Mouse (Mus musculus) brain, embryonic 14.5 days (tissue): ENCODE measurements around the gene Tmem150b. TPM values are rescaled to one million over a fixed set of nuclear protein-coding genes. Genes with fewer than 3 reads are reported as not detected.

Source experiments
- DNase-seq: peaks from one replicate; pipeline ENCODE4 v3.0.0-alpha.2; 2011; ENCODE audit warnings: low read depth
- CTCF ChIP-seq: fragments of 200-500 bp; IDR thresholded peaks from 2 replicates; pipeline ENCODE4 v1.5.1; 2012; ENCODE audit warnings: inconsistent platforms, mild to moderate bottlenecking, moderate library complexity, borderline replicate concordance; ENCODE audit not compliant: insufficient read depth, insufficient read length; ENCODE audit errors: extremely low read depth
- POLR2A ChIP-seq: fragments of 200-500 bp; IDR thresholded peaks from 2 replicates; pipeline ENCODE4 v1.6.1; 2012; ENCODE audit warnings: mild to moderate bottlenecking, inconsistent platforms, borderline replicate concordance; ENCODE audit not compliant: poor library complexity, insufficient read depth, insufficient read length, severe bottlenecking; ENCODE audit errors: extremely low read depth
- polyA plus RNA-seq: library from polyadenylated mRNA; depleted of rRNA; stranded (reverse); fragments of >200 nt; gene quantifications from 2 replicates; pipeline ENCODE4 v1.2.3, GENCODE M21; 2012; rRNA removed

Tmem150b gene
- polyA plus RNA-seq: 0.03 and 0.05 TPM in 2 replicates

DNA sequence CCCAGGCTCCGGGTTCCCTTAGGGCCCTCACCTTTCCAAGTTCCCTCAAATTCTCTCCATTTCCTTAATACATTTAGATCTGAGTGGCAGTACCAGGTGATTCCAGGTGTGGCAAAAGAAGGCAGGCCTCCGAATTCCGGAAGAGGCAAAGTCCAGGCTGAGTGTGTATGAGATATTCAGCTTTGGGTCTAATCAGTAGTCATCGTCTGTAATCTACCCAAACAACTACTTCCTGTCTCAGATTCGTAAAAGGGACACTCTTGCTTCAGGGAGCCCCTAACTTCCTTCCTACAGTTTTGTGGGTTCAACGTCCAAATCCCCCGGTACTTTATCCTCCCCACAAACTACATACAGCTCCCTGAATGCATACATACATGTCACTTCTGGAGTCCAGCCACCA is at the start of gene Tmem150b:
Gene Tmem150b (minus strand): TSS at position 81 of the 400 bp plus-strand sequence.
- TF ChIP-seq POLR2A: no peak
- TF ChIP-seq CTCF: no peak
- DNase-seq: no peak

DNA sequence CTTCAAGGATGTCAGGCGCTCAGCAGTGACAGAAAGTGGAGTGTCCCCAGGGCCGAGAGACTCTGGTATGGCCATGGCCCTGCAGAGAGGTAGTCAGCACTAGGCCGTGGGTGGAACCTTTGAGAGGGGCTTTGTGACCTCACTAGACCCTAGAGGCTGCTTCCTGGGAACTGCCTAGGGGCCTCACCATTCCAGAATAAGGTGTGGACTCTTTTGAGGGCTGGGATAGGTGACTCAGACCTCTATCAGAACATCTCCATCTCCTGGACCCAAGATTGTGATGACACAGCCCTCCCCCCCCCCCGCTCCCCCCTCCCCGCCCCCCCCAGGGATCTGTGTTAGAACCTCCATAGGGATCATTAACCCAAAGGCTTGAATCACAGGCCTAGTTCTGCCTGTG is 46.2 kb upstream of the Tmem150b start, which contains the start of gene Fam71e2:
Gene Fam71e2 (minus strand): TSS at position 101 of the 400 bp plus-strand sequence.
- DNase-seq: no peak
- TF ChIP-seq POLR2A: no peak
- no peak for TF ChIP-seq CTCF

- DNase-seq: peak; percentile 61
- TF ChIP-seq POLR2A (no peak), CTCF (no peak)
Measured at GRCm38 (mm10) chr7:4764946-4765710, 40.1 kb upstream of the Tmem150b start.

DNA sequence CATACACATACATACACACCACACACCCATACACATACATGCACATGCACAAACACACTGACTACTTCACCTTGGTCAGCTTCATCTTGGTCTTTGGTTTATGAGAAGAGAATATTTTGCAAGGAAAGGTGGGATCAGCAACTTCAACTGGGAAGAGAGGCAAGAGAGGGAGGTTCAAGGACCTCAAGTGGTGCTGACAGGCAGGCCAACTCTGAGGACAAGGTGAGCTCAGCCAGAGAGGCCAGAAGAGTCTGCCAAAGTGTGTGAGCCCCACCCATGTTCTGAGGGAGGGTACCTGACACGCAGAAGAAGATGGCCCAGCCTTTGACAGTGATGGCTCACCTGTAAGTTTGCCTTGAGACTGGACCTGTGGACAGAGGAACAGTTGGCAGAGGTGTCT is 34.6 kb upstream of the Tmem150b start:
- TF ChIP-seq CTCF (no peak), POLR2A (no peak)
- DNase-seq: no peak

DNA sequence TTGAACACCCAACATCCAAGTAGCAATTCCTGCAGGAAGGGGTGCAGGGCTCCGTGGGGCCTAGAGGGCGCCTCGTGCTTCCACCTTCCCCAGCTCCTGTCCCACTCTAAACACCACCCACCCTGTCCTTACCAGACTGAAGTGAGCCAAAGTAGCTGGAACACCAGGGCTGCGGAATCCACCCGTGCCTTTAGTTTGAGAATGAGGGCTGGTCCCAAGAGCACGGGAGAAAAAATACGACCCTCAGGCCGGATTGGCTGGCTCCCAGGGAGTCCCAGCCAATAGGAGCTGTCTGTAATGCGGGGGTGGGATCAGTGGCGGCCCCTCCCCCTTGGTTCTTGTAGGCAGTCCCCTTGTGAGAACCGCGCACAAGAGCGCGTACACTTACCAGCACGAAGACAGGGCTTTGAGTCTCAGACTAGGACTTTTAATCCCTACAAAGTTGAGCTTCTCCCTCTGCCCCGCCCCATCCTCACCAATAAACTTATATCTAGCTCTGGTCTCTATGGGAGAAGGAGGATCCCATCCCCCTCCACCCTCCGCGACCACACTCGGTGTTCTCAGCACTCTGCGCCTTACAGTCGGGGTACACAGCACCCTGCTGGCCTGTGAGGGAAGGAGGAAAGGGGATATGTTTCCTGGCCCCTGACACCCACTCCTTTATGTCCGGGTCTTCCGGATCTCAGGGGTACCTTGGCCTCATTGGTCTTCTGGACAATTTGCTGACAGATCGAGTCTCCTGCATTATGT is 27.9 kb upstream of the Tmem150b start, which contains the start of gene Cox6b2:
Gene Cox6b2 (minus strand): TSS at position 274 of the 750 bp plus-strand sequence.
- TF ChIP-seq CTCF (no peak), POLR2A (no peak)
- peak; percentile 95 for DNase-seq

GRCm38 (mm10) chr7:4751971-4752820 is 27.1 kb upstream of the Tmem150b start:
- TF ChIP-seq POLR2A: no peak
- no peak for TF ChIP-seq CTCF
- peak; percentile 49 for DNase-seq

GRCm38 (mm10) chr7:4749169-4749568 is 24.1 kb upstream of the Tmem150b start:
- no peak for DNase-seq
- TF ChIP-seq CTCF (no peak), POLR2A (no peak)

DNA sequence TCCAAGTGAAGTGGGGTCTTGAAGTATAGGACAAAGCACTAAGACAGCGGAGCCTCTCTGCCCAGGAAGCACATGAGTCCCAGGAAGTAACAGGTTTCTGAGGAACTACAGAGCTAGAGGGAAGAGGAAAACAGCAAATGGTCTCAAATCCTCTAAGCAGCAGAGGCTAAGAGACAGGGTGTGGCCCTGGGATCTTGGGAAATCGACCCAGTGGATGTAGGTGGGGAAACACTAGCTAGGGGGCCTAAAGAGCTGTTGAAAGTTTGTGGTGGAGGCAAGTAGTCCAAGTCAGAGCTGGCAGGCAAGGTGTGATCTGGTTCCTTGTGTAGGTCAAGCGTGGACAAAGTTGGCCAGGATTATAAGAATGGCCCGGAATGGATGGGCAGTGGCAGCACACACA is 23.3 kb upstream of the Tmem150b start:
- TF ChIP-seq POLR2A (no peak), CTCF (no peak)
- no peak for DNase-seq

- TF ChIP-seq POLR2A (no peak), CTCF (no peak)
- DNase-seq: no peak
Measured at GRCm38 (mm10) chr7:4747156-4747899, 22.3 kb upstream of the Tmem150b start.

DNA sequence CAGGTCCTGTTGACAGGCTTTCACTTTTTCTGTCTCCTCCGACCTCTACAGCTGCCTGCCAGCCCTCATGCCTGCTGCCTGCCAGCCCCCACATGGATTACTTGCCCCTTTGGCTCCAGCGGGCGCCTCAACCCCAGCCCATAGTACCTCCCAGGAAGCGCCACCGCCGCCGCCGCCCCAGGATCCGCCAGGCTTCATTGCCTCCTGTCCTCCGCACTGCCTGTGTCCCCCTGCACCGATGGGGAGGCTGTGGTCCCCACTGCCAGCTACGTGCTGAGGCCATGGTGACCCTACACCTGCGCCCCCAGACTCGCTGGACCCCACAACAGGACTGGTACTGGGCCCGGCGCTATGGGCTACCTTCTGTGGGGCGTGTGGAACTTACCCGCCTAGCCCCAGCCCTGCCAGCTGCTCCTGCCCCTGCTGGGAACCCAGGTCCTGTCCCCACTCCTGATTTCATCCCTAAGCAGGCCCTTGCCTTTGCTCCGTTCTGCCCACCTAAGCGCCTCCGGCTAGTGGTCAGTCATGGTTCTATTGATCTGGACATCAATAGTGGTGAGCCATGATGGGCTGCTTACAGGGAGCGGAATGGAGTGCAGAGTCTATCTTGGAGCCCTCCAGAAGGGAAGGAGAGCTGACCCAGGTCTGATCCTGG is 21.4 kb upstream of the Tmem150b start:
- DNase-seq: no peak
- TF ChIP-seq CTCF: no peak
- no peak for TF ChIP-seq POLR2A
